Mouse (Mus musculus): ENCODE measurements around the gene Lin54. TPM values are rescaled to one million over a fixed set of nuclear protein-coding genes. Genes with fewer than 3 reads are reported as not detected.

The Lin54 gene
- polyA plus RNA-seq, 1 experiment from 2014 or later: 15.4 TPM

GRCm38 (mm10) chr5:100408485-100408884 is 92.0 kb downstream of the Lin54 start:
- DNase-seq (ENCODE audit: low spot score): no peak
- no peaks in the 10 kb centered on the region for H3K27me3 ChIP-seq (ENCODE audit: low read depth, poor library complexity, severe bottlenecking)
- WGBS: 86% methylated on average over 5 of the region's 5 CpGs
- H3K27ac ChIP-seq: no peak overlapping the region
- no peak overlapping the region for H3K4me3 ChIP-seq
- H3K9me3 ChIP-seq (replicated peaks): no peaks in the 10 kb centered on the region
- H3K4me1 ChIP-seq: no peaks in the 10 kb centered on the region
- H3K36me3 ChIP-seq: peaks cover 60% of the 10 kb centered on the region

- H3K27me3 ChIP-seq (ENCODE audit: low read depth, poor library complexity, severe bottlenecking): no peaks in the 10 kb centered on the region
- H3K9me3 ChIP-seq (replicated peaks): no peaks in the 10 kb centered on the region
- 97% methylated on average over 3 of the region's 3 CpGs for WGBS
- H3K4me3 ChIP-seq: no peak overlapping the region
- H3K4me1 ChIP-seq: no peaks in the 10 kb centered on the region
- no peak for DNase-seq (ENCODE audit: low spot score)
- no peak overlapping the region for H3K27ac ChIP-seq
- H3K36me3 ChIP-seq: peaks cover 95% of the 10 kb centered on the region
Observed at GRCm38 (mm10) chr5:100396753-100397152, 103.7 kb downstream of the Lin54 start.

- no peak overlapping the region for H3K4me3 ChIP-seq
- peaks cover 99% of the 10 kb centered on the region for H3K36me3 ChIP-seq
- no peaks in the 10 kb centered on the region; the same call in 1 of the 2 replicates for H3K4me1 ChIP-seq
- WGBS: 95% methylated on average over 3 of the region's 3 CpGs
- H3K27me3 ChIP-seq (ENCODE audit: low read depth, poor library complexity, severe bottlenecking): no peaks in the 10 kb centered on the region
- H3K9me3 ChIP-seq (replicated peaks): no peaks in the 10 kb centered on the region
- DNase-seq (ENCODE audit: low spot score): no peak
- no peak overlapping the region for H3K27ac ChIP-seq
Observed at GRCm38 (mm10) chr5:100393681-100394080, 106.8 kb downstream of the Lin54 start.

GRCm38 (mm10) chr5:100392436-100392955 is 107.9 kb downstream of the Lin54 start:
- no peak for DNase-seq (ENCODE audit: low spot score)
- H3K27ac ChIP-seq: no peak overlapping the region
- H3K36me3 ChIP-seq: peaks cover 96% of the 10 kb centered on the region
- H3K9me3 ChIP-seq (replicated peaks): no peaks in the 10 kb centered on the region
- WGBS: 93% methylated on average over 20 of the region's 20 CpGs
- H3K27me3 ChIP-seq (ENCODE audit: low read depth, poor library complexity, severe bottlenecking): no peaks in the 10 kb centered on the region
- peaks cover 8% of the 10 kb centered on the region for H3K4me1 ChIP-seq
- H3K4me3 ChIP-seq: no peak overlapping the region

Small RNA genes lying within 50 kb of the gene (microRNA-seq; reads per million reads assigned to microRNA genes)
- not detected for gene Gm23222

Other genes starting within 250 kb of the Lin54 start
- gene Sec31a, start 84.4 kb downstream of the Lin54 start, polyA plus RNA-seq (2016; fragmentation: Nextera tagmentation; extraction: Ambion mirVana): 117 and 131 TPM in 2 replicates
- 252 and 254 TPM in 2 replicates for gene Cops4, start 17.7 kb upstream of the Lin54 start, polyA plus RNA-seq (2016; fragmentation: Nextera tagmentation; extraction: Ambion mirVana)
- 2.2 and 2.7 TPM in 2 replicates for gene Plac8, start 71.6 kb upstream of the Lin54 start, polyA plus RNA-seq (2016; fragmentation: Nextera tagmentation; extraction: Ambion mirVana)
- 60.5 and 69.0 TPM in 2 replicates for gene Coq2, start 174.5 kb upstream of the Lin54 start, polyA plus RNA-seq (2016; fragmentation: Nextera tagmentation; extraction: Ambion mirVana)
- 0.64 and 2.3 TPM in 2 replicates for gene Hpse, start 219.1 kb upstream of the Lin54 start, polyA plus RNA-seq (2016; fragmentation: Nextera tagmentation; extraction: Ambion mirVana)

All from limb, embryonic 10.5 days (tissue).